Mouse (Mus musculus) brown adipose tissue, adult 24 weeks (tissue): ENCODE results near the gene Larp4. TPM values are rescaled to one million over a fixed set of nuclear protein-coding genes. Genes with fewer than 3 reads are reported as not detected.

Experiments used
- H3K27ac ChIP-seq: fragments of 200-500 bp; replicated peaks from 2 replicates; pipeline ENCODE4 v1.5.1; 2012; ENCODE audit warnings: low read depth, mild to moderate bottlenecking, low read length
- H3K4me1 ChIP-seq: fragments of 200-500 bp; 2 replicates; pipeline ENCODE4 v1.6.1; 2012; ENCODE audit warnings: low read length, mixed read lengths; ENCODE audit not compliant: control insufficient read depth, insufficient read depth, insufficient read length
- H3K4me3 ChIP-seq: fragments of 200-500 bp; 2 replicates; pipeline ENCODE4 v1.5.1; 2012; ENCODE audit warnings: low read depth, mild to moderate bottlenecking, low read length, moderate library complexity; ENCODE audit not compliant: insufficient read depth
- polyA plus RNA-seq: library from polyadenylated mRNA; stranded (reverse); fragments of >200 nt; gene quantifications from 2 replicates; pipeline ENCODE4 v1.2.4, GENCODE M21; 2012; ENCODE audit not compliant: missing spikeins, insufficient read depth, insufficient read length

Gene Larp4
- polyA plus RNA-seq, 1 experiment = 38.5 TPM

DNA sequence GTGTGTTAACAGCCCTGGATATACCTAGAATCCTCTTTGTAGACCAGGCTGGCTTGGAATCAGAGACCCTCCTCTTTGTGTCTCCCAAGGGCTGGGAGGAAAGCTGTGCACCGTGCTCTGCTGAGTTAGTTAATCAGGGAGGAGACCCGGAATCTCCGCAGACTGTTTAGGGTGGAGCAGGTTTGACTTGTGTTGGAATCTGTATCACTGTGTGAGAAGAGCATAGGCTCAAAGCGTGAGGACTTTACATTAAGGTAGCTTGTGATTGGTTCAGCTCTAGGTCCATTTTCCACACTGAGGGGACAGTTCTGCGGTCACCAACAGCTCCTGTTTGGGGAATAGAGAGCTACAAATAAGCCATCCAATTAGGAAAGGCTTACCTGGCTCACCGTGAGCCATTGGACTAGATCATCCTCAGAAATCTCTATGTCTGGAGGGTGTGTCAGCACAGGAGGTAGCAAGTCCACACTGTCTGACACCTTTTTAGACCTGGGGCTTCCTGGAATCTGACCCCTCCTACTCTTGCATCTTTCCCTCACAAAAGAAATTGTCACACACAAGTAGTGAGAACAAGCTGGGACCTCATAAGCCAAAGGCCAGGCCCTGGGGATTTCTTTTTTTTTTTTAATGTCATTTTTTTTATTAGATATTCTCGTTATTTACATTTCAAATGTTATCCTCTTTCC is 89.9 kb downstream of the Larp4 start:
- Histone ChIP-seq H3K4me1 (peaks cover 11% of the 10 kb centered on the region), H3K27ac (no peak overlapping the region), H3K4me3 (no peak overlapping the region)

DNA sequence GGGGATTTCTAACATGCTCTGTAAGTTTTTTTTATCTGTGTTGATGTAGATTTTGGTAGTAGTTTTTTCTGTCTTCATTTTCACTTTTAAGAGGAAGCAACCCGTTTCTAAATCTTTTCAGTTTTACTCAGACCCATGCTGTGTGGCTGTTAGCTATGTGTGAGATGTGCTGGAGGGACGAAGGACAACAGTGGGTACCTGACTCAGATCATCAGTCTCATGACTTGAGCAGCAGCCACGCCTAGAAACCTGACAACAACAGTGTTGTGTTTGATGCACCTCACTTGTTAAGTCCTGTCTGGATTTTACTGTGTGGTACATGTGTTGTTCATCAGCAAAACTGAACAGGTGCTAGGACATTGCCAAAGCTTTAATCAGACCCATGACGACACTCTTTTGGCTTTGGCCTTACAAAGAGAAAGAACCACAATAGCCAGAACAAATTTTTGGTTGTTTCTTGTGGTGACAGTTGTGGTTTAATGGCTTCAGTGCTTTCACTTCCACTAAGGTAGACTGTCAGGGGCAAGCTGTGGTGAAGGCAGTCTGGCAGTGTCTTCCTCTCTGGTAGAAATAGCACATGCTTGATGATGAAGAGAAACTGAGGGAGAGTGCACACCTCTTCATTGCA is 90.8 kb downstream of the Larp4 start:
- no peak overlapping the region for H3K27ac ChIP-seq
- peaks cover 11% of the 10 kb centered on the region for H3K4me1 ChIP-seq
- H3K4me3 ChIP-seq = no peak overlapping the region

DNA sequence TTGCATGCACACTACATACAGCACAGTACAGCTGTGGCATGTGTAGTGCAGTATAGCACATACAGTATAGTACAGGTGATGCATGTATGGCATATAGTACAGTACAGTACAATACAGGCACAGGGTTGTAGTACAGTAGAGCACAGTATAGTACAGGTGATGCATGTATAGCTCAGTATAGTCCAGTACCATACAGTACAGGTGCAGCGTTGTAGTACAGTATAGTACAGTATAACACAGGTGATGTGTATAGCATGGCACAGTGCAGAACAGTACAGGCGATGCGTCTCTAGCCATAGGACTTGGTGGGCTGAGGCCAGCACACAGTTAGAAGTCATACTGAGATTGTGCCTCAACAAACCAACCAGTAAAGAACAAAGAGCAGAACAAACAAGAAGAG is 91.5 kb downstream of the Larp4 start:
- Histone ChIP-seq H3K4me3 (no peak overlapping the region), H3K4me1 (peaks cover 9% of the 10 kb centered on the region), H3K27ac (no peak overlapping the region)

- Histone ChIP-seq H3K4me1 (peaks cover 5% of the 10 kb centered on the region), H3K4me3 (no peak overlapping the region), H3K27ac (no peak overlapping the region)
Observed at GRCm38 (mm10) chr15:100063229-100063773, 93.4 kb downstream of the Larp4 start.

Other genes starting within 250 kb of the Larp4 start
- gene Cox14, start 244.4 kb upstream of the Larp4 start, polyA plus RNA-seq = 189 and 242 TPM in 2 replicates
- gene Cers5, start 197.2 kb upstream of the Larp4 start, polyA plus RNA-seq = 16.6 and 18.9 TPM in 2 replicates
- gene Lima1, start 94.6 kb upstream of the Larp4 start, polyA plus RNA-seq = 9.0 and 18.3 TPM in 2 replicates
- gene Fam186a, start 3.0 kb upstream of the Larp4 start, polyA plus RNA-seq = 1.9 and 2.2 TPM in 2 replicates
- gene Dip2b, start 68.6 kb downstream of the Larp4 start, polyA plus RNA-seq = 3.8 and 4.2 TPM in 2 replicates